Mouse (Mus musculus) urinary bladder, postnatal 25 days (tissue): ENCODE data around the gene Avil.
A peak's percentile ranks its signal among the peaks of the same experiment; 100 is the strongest.

ENCODE experiments used
- DNase-seq: peaks from one replicate; pipeline ENCODE4 v3.0.0; 2022; ENCODE audit warnings: low spot score

Avil gene

DNA sequence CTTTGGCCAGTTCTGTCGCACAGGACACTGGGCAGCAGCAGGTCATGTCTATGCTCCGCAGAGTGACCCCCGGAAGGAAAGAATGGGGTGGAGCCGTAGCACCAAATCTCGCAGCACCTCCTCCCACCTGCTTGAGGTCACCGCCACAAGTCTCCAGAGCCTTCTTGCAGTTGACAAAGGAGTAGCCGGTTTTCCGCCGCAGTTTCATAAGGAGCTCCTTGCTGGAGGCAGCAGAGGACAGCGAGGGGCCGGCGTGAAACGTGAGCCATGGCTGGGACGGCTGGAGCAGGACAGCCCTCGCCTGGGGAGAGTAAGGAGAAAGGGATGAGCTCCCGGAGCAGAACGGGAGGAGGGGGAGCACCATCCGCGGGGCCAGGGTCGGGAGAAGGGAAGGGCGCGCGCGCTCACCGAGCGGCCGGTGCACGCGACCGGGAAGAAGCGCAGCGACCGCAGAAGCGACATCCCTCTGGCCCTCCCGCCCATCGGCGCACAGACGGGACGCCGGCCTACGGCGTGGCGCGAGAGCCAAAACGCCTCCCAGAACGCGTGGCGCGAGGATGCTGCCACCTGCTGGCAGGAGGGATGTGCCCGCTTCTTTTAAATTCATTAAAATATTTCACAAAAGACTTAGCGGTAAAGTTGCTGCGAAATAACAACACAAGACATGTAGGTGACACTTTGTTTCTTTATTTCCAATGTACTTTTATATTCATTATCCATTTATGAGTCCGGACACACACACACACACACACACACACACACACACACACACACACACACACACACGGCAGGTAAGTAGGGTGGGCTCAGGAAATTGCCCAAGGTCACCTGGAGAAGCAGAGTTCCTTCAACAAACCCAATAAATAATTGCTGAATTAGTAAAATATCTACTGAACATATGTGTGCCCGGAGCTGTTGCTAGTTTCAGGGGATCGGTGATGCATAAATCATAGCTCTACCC lies 30.1 kb downstream of the Avil start, which contains the start of gene Tsfm:
Gene Tsfm, minus strand, starts transcription at position 505 of the 961 bp plus-strand sequence.
- peak; percentile 97 for DNase-seq

DNA sequence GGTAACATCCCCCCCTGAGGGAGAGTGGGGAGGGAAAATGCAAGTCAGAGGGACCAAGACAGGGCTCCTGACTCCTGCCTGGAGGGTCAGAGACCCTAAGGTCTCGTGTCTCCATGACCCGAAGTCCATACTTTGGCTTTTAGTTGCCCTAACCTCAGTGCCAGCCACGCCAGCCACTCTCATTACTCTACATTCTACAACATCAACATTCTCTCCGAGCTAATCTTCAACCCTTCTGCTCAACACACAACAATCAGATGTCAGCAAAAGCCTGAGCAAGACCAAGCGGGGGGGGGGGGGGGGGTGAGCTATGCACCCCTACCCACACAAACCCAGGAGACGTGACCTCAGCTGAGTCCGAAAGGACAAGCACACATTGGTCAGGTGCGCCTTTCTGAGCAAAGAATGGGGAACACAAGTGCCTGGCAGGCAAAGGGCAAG lies 32.8 kb downstream of the Avil start:
- no peak for DNase-seq

DNA sequence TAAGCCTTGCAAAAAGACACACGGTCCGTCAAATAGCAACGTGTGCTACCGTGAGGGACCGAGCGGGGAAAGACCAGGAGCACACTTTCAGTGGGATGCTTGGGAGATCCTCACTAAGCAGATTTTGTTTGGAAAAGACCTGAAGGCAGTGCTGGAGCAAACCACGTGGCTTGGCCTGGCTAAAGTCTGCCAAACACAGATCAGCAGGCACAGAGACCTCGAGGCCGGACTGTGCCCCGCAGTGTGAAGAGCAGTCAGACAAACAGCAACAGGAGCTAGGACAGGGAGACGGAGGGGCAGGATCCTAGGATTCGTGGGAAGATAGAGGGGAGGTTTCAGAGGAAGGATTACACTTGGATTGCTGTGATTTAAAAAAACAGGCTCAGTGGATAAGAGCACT lies 35.8 kb downstream of the Avil start:
- no peak for DNase-seq

DNA sequence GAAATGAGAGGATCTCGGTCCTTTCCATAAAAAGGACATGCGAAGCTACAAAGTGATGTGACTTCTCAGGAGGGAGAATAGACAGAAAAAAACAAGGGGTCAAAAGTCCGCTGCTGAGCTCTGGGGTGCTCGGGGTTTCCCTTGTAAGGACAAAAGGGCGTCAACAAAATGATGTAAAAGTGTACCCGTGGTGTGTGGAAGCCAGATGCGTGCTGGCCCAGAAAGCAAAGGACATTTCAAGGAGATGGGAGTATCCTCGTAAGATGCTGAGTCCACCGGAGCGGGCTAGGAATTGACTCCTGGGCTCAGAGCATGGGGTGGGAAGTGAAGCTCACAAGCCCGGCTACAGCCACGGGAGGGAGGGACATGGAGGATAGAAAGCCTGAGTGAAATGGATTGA lies 37.1 kb downstream of the Avil start:
- DNase-seq, result no peak

DNA sequence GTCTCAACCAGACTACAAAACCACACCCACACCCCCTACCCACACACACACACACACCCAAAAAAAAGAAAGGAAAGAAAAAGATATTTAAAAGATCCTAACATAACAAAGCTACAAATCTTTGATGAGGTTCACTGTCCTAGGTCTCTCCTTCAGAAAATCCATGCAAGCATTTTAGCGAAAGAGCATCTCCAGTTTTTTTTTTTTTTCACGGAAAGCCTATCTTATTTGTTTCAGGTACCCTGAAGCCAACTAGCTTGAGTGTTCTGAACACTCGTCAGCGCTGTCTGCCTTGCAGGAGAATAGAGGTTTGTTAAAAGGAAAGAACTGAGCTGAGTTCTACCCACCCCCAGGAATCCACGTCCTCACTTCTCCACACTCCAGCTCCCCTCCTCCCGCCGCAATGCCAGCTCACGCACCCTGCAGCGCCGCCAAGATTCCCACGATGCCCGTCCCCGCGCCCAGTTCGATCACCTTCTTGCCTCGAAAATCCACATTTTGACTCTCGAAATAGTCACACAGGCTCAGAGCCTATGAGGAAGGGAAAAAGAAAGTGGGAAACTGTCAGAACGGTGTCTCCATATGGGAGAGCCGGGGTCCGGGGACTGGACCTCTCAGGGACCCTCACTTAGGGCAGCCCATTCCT lies 40.2 kb downstream of the Avil start:
- no peak for DNase-seq

DNA sequence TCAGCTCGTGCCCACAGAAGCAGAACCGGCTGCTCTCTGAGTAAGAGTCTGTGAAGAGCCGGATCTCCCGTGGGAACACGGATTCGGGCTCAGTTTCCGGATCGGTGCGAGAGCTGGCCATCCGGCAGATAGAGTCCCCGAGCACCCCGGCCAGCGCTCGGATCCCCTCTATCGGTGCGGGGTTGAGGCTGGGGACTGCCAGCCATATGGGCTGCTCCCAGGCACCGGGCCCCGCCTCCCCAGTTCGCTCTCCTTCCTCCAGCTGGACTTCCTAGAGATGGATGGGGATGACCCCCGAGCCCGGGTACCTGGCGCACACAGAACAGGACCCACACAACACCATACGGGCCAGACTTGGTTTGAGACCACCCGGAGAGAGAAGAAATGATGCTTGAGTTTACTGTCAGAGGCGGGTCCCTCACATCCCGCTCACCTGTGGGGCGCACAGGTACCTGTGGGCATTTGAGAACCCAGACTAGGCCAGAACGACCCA lies 40.8 kb downstream of the Avil start, which contains the start of the genes Mettl1 and Eef1akmt3:
Gene Mettl1, plus strand, starts transcription at position 141 of the 493 bp plus-strand sequence.
Gene Eef1akmt3, minus strand, starts transcription at position 240 of the 493 bp plus-strand sequence.
- peak; percentile 49 for DNase-seq

DNA sequence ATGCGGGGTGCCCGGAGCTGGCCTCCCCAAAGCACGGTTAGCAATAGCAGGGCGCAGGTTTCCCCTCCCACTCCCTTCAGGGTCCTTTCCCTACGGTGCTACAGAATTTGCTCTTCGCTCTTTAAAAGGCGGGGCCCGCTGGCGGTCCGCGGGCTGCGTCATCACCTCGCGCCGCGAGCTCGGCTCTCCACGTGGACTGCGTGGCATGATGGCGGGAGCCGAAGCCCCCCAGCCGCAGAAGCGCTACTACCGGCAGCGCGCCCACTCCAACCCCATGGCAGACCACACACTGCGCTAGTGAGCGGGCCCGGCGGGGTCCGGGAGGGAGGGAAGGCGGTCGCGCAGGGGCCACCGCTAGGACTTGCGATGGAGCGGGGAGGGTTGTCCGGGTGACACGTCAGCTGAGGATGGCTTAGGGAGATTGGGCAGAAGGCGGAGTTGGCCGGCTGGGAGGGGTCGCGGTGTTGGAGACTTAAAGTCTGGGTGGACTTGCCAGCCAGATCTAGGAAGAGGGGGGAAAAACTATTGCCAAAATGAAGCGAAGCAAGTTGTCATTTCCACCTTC lies 41.3 kb downstream of the Avil start:
- DNase-seq, result peak; percentile 84

DNA sequence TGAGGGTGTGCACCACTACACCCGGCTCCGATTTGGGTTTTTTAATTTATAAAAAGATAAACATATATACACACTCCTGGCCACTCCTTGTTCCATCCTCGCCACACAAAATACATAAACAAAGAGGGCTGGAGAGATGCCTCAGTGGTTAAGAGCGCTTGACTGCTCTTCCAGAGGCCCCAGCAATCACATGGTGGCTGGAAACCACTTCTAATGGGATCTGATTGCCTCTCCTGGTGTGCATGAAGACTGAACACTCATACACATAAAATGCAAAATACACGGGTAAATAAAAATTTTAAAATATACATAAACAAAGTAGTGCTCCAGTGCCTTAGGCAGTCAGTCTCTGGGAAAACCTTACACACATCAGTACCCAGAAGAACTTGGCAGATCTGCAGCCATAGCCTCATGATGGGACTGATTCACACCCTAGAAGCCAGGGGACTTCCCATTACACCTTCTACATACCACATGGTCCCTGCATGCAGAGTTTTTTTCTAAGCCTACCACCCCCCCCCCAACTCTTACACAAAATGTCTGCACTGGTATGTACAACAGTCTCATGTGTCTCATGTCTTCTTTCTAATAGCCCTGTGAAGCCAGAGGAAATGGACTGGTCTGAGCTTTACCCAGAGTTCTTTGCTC lies 42.1 kb downstream of the Avil start:
- no peak for DNase-seq

DNA sequence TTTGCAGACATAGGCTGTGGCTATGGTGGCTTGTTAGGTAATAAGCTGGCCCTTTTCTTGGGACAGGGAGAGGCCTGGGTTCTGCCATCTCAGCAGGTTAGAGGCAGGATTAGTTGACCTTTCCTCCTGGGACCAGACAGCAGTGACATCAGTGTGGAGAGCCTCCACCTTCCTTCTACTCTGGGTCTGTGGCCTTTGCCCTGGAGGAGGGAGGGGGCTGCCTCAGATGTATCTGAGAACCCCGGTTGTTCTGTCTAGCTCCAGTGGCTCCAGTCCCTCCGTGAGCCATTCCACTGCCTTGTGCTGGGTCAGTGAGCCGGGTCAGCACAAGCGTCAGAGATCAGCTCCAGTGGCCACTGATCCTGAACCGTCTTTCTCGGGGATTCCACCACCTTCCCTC lies 42.7 kb downstream of the Avil start:
- DNase-seq, result no peak

DNA sequence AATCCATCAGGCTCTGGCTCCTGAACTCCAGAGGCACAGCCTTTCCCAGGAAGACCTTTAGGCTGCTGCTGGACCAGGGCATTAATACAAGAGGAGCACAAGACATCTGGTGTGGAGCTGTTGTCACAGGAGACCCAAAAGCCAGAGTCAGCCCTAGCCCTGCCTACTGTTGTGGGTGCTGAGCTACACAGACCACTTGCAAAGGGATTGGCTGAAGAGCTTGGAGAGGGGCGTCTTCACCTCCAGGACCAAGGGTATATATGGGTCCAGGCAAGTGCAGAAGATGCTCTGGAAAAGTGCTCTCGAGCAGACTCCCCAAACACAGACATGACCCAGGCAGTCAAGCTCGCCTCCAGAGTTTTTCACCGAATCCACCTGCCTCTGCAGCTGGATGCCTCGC lies 47.4 kb downstream of the Avil start, which contains the start of gene Cyp27b1:
Gene Cyp27b1, plus strand, starts transcription at position 297 of the 400 bp plus-strand sequence.
- DNase-seq, result no peak

DNA sequence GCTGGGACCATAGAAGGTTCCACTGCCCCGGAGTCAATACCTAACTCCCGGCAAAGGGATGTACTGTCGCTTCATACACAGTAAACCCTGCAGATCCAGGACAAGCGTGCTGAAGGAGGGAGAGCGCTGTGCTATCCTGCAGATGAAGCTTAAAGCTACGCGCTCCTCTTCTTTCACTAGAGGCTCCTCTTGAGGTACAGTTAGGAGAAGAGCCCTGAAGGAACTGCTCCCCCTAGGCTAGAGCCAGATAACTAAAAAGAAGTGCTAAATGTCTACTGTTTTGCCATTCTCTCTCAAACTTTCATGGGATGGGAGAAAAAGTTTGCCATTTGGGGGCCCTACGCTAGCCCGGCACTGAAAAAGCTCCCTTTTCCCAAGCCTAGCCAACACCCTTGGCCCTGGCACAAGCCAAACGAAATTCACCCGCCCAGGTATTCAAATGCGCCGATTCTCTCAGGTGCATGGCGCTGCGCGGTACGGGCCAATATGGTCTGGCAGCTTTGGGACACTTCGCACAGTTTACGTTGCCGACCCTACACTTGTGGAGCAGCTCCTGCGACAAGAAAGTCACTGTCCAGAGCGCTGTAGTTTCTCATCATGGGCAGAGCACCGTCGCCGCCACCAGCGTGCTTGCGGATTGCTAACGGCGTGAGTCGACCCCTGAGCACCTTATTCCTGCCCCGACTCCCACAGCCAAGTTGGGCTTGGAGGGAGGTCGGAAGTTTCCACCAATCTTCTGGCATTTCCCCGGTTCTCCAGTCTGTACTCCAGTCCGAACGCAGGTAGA lies 48.3 kb downstream of the Avil start:
- DNase-seq, result no peak

DNA sequence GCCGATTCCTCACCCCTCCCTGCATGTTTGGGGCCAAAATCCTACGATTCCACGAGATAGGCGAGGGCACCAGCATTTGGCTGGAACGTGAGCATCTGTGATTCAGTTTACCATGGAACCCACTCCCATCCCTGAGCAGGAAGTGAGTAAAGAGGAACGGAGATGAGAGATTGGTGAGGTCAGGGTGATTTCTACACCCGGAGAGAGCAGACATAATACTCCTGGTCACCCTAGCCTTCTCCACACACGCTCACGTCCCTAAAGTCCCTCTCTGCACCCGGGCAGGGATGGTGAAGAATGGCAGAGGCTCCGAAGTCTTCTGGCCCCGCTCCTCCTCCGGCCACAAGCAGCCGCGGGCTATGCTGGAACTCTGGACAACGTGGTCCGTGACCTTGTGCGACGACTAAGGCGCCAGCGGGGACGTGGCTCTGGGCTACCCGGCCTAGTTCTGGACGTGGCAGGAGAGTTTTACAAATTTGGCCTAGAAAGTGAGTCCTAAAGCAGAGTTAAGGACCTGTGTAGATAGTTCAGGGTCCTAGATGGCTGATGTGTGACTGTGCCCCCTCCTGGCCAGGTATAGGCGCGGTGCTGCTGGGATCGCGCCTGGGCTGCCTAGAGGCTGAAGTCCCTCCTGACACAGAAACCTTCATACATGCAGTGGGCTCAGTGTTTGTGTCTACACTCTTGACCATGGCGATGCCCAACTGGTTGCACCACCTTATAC lies 49.0 kb downstream of the Avil start:
- no peak for DNase-seq

DNA sequence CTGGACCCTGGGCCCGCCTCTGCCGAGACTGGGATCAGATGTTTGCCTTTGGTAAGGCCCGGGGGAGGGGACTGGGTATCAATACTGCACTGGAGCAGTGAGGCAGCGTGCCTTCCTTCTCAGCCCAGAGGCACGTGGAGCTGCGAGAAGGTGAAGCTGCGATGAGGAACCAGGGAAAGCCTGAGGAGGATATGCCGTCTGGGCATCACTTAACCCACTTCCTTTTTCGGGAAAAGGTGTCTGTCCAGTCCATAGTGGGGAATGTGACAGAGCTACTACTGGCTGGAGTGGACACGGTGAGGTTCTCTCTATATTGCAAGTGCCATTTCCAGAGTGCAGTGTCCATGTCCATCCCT lies 49.6 kb downstream of the Avil start:
- DNase-seq, result no peak

DNA sequence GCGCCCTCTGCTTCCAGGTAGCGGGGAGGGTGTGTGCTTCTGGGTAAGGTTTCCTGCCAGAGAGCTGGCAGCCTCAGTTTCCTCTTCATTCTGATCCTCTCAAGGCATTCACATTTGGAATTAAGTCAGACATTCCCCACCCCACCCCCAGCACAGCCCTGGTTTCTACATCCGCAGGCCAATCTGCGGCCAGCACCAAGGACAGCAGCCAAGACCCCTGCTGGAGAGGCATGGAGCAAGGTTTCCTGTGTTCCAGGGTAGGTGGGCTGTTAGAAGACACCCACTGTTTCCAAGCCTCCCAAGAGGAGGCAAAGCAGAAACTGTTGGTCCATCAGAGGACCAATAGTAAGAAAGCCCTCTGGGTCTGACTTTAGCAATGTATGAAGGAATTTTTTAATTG lies 54.1 kb downstream of the Avil start:
- no peak for DNase-seq

DNA sequence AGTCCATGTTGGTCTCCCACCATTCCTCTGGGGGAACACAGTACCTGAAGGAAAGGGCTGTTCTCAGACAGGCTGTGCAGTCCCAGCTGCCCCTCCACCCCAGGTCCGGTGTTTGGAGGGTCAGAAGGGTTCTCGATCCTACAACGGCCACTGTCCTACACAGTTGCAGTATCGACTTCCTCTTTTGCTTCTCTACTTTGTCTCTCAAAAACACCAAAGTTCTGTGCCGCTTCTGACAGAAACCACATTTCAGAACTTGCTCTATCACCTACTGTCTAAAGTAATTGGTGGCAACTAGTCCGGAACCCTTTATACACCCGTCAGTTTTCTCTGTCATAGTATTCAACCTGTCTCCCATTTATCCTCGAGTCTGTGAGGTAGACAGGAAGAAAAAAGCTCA lies 54.9 kb downstream of the Avil start:
- DNase-seq, result no peak

DNA sequence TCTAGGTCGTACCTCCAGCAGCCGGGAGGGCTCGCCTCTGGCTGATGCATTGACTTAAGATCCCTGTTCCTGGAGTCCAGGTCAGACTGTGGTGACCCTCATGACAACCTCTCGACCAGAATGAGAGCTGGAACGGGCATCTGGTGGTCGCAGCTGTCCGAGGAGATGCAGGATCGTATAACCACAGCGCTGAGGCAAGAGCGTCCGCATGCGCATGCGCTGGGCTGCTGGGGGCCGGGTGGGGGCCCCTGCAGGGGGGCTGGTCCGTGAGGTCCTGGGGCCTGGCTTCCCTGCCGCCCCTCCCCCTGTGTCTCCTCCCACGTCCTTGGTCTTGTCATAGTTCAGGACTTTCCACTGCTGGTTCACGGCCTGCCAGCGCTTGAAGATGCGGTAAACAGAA lies 56.0 kb downstream of the Avil start:
- DNase-seq, result no peak

DNA sequence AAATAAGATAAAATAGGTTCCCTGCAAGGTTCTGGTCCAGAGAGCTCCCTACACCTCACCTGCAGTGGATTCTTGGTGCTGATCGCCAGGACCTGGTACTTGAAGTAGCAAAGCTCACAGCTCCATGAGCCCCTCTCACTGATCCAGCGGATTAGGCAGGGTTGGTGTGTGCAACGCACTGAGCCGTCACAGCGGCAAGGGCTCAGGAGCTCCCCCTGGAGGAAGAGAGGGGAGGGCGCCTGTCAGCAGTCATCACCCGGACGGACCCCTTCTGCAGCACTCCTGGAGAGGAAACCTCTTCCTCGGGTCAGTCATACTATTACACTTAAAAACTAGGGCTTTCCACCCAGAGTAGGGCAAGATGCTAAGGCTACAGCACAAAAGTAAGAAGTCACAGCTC lies 57.7 kb downstream of the Avil start:
- DNase-seq, result peak; percentile 79

DNA sequence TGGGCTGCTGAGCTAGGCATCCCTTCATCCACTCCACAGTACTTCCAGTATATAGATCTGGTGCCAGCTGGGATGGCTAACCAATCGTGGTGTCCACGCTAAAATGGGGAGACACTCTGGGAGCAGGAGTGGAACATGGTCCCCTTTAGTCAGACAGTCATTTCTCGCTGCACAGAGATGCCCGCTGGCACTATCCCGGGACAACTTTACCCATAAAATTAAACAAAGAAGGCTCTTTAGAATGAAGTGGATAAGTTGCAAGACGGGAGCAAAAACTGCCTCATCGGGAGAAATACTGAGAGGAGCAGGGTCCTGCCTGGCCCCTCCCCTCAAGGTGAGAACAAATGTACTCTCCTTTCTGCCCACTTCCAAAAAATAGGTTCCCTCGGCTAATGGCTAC lies 58.2 kb downstream of the Avil start:
- DNase-seq, result no peak

DNA sequence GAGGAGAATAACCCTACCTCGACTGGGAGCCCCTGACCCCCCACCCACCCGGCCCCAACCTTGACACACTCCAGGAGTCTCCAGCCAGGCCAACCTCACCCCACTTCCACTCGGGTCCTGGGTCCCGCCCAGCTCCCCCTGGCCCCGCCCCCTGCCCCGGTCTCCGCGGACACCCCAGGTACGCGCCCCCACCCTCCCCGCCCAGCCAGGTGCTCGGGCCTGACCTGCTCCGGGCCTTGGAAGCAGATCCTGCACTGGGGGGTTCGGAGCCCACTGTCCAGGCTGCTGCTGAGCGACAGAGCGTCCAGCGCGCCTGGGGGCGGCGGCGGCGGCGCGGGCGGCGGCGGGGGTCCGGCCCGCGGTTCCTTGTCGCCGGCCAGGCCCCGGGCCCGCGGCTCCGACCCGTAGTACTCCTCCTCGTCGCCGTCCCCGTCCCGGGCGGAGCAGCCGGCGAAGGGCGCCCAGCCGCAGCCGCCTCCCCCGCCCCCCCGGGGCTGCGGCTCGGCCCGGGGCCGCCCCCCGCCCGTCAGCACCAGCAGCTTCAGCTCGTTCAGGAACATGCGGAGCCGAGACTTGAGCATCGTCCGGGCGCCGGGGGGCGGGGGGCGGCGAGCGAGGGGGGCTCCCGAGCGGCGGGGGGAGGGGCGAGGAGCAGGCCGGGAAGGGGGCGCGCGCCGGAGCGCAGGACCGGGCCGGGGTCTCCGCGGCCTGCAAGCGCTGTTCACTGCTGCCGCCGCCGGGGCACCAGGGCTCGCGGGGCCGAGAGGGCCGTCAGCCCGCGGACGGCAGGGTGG lies 58.9 kb downstream of the Avil start:
- DNase-seq, result no peak
